Mouse (Mus musculus) neural tube, embryonic 11.5 days (tissue): ENCODE results near the gene Pcdh7. TPM values are rescaled to one million over a fixed set of nuclear protein-coding genes. Genes with fewer than 3 reads are reported as not detected.
"Not testable (repeated sequence)": the region's sequence is repeated elsewhere in the genome, so short reads cannot be mapped to it uniquely, and the experiment has no call there.

ENCODE experiments used
- ATAC-seq: fragments of 200-750 bp; cut with Nextera tagmentation; 2 replicates; pipeline ENCODE4 v1.8.0; 2017; ENCODE audit warnings: moderate number of reproducible peaks, mild to moderate bottlenecking, moderate TSS enrichment, moderate library complexity; ENCODE audit not compliant: insufficient read depth, low FRiP score, low TSS enrichment
- DNase-seq: peaks from one replicate; pipeline ENCODE4 v3.0.0-alpha.2; 2015; ENCODE audit warnings: low spot score
- H3K27ac ChIP-seq: fragments of 300-500 bp; sonication (generic); 2 replicates; pipeline ENCODE4 v1.5.1; 2014; ENCODE audit warnings: low read depth, mild to moderate bottlenecking, low read length
- H3K27me3 ChIP-seq: fragments of 300-500 bp; sonication (generic); 2 replicates; pipeline ENCODE4 v1.6.1; 2014; ENCODE audit warnings: mild to moderate bottlenecking, low read length, mixed read lengths; ENCODE audit not compliant: control insufficient read depth, insufficient read depth
- H3K36me3 ChIP-seq: fragments of 300-500 bp; sonication (generic); 2 replicates; pipeline ENCODE4 v1.6.1; 2014; ENCODE audit warnings: mild to moderate bottlenecking, low read length, moderate library complexity, mixed read lengths; ENCODE audit not compliant: control insufficient read depth, insufficient read depth
- H3K4me1 ChIP-seq: fragments of 300-500 bp; sonication (generic); 2 replicates; pipeline ENCODE4 v1.6.1; 2014; ENCODE audit warnings: low read length, mixed read lengths; ENCODE audit not compliant: control insufficient read depth, insufficient read depth
- H3K4me2 ChIP-seq: fragments of 300-500 bp; sonication (generic); 2 replicates; pipeline ENCODE4 v1.6.1; 2014; ENCODE audit warnings: low read depth, mild to moderate bottlenecking, moderate library complexity
- H3K4me3 ChIP-seq: fragments of 300-500 bp; sonication (generic); 2 replicates; pipeline ENCODE4 v1.5.1; 2014; ENCODE audit warnings: low read depth, low read length
- H3K9ac ChIP-seq: fragments of 300-500 bp; sonication (generic); 2 replicates; pipeline ENCODE4 v1.6.1; 2014; ENCODE audit warnings: mild to moderate bottlenecking, low read length
- H3K9me3 ChIP-seq: fragments of 300-500 bp; sonication (generic); 2 replicates; pipeline ENCODE4 v1.6.1; 2016; ENCODE audit warnings: low read length; ENCODE audit not compliant: control insufficient read depth
- WGBS: fragments of 180-500 bp; shearing (Covaris S2); extraction: QIAGEN DNeasy Blood & Tissue Kit; methylation state at CpG from one replicate; pipeline ENCODE4 v1.1.7; 2014; 5-methylcytosine and 5-hydroxymethylcytosine counted together
- polyA plus RNA-seq: library from polyadenylated mRNA; unstranded; fragments of >200 nt; fragmentation: Nextera tagmentation; extraction: Ambion mirVana; gene quantifications from 2 replicates; pipeline ENCODE4 v1.2.1, GENCODE M21; 2014

The Pcdh7 gene
- 6.9 and 8.6 TPM in 2 replicates for polyA plus RNA-seq

DNA sequence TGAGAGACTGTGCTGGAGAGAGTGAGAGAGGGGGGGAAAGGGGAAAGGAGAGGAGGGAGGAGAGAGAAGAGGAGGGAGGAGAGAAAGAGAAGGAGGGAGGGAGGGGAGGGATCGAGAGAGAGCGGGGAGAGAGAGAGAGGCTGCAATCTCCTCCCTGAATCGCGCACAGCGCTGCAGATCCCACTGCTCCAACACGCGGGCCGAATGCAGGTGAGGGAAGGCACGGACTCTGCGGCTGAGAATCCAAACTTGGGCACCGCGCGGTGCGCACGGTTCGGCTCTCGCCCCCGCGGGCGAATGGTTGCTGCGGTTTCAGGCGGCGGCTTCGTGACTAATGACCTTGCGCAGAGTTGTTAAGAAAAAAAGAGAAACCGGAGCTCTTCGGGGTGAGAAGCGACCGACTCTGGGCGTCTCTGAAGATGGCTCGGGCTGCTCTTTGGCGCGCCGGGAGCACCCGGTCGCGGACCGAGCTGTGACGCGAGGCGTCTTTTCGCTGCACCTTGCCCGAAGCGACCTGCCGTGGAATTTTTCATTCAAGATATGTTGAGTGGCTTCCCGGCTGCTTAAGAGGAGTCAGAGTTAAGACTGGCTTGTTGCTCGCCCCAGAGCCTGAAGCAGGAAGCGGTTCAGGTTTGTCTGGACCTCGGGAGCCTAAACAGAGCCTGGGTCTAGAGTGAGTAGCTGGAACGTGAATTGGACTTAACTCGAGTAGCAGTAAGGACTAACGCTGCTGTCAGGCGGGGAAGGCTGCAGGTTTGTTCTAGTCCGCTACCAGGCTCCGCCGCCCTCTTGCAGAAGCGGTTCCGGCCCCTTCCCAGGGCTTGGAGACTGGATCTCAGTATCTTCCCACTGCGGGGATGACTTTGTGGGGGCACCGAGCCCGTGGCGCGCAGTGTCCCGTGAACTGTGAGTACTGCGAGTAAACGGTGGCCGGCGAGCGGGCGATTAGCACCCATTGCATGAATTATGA lies at the start of gene Pcdh7:
Gene Pcdh7 (plus strand): TSS at position 62 of the 970 bp plus-strand sequence.
- Histone ChIP-seq H3K4me1 (peaks cover 8% of the 10 kb centered on the region; the same call in 1 of the 2 replicates), H3K4me2 (peak within 1 kb of the TSS; percentile 98), H3K27me3 (peaks cover 24% of the 10 kb centered on the region), H3K27ac (peak within 1 kb of the TSS; percentile 81), H3K36me3 (no peaks in the 10 kb centered on the region), H3K4me3 (peak within 1 kb of the TSS; percentile 60), H3K9me3 (no peaks in the 10 kb centered on the region), H3K9ac (peak within 1 kb of the TSS; percentile 65)
- ATAC-seq (peak; percentile 5), DNase-seq (peak; percentile 70)
- under 1% methylated on average over 70 of the region's 70 CpGs for WGBS

DNA sequence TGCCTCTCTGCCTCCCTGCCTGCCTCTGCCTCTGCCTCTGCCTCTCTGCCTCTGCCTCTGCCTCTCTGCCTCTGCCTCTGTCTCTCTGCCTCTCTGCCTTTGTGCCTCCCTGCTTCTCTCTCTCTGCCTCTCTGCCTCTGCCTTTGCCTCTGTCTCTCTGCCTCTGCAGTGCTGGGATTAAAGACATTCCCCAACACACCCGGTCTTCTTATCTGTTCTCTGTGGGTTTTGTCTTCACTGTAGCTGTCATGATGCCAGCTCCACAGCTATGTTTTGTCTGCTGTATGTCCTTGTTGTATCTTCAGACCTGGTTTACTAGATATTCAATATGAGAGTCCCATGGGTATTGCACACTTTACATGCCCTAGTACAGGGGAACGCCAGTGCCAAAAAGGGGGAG lies 40.8 kb upstream of the Pcdh7 start:
- not testable (repeated sequence) for H3K4me2 ChIP-seq, H3K9ac ChIP-seq, H3K9me3 ChIP-seq, H3K4me3 ChIP-seq, H3K4me1 ChIP-seq, H3K36me3 ChIP-seq, H3K27me3 ChIP-seq, ATAC-seq, DNase-seq, H3K27ac ChIP-seq
- WGBS: 79% methylated on average over 2 of the region's 2 CpGs

DNA sequence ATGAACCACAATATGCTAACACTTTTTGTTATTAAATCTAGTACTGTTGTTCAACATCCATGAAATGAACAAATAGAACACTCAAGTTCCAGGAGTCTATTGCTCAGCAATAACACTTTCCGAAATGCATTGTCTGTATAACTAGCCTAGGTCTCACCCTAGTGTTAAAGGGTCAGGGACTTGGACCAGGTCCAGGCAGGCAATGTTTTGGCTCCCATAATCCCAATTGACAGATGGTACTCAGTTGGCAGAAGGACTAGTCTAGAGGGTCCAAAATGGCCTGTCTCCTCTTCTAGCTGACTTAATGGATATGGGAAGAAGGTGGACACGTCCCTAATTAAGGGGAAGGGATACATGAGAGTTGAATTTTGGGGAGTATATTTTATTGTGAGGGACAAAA lies 9.4 kb upstream of the Pcdh7 start:
- Histone ChIP-seq H3K9me3 (no peaks in the 10 kb centered on the region), H3K4me2 (no peak overlapping the region), H3K4me1 (no peaks in the 10 kb centered on the region), H3K4me3 (no peak overlapping the region), H3K27me3 (no peaks in the 10 kb centered on the region), H3K36me3 (no peaks in the 10 kb centered on the region), H3K27ac (no peak overlapping the region), H3K9ac (no peak overlapping the region)
- no peak for DNase-seq
- WGBS: 87% methylated on average over 2 of the region's 2 CpGs
- no peak for ATAC-seq

DNA sequence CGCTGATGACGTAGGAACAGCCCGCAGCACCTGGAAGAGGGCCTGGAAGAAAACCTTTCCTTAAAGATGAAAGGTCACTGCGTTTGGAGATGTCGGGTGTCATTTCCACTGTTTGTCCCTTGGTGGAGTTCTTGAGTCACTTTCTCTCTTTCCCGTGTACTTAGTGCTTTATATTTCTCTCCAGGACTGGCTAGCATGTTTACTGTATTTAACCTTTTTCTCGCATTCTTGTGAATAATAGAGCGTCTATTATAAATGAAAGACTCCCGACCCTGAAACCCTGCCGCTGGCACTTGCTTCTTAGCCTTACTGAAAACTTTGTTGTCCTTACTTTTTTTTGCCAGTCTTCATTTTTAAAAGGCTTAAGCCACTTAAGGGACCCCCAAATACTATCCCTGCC lies 3.8 kb upstream of the Pcdh7 start:
- peak; percentile 30 for DNase-seq
- Histone ChIP-seq H3K27ac (no peak overlapping the region), H3K9ac (no peak overlapping the region), H3K27me3 (0 out of 2 replicates have a peak, but pooled peaks cover 1% of the 10 kb centered on the region), H3K4me2 (peak overlapping the region; percentile 98), H3K9me3 (no peaks in the 10 kb centered on the region), H3K4me1 (0 out of 2 replicates have a peak, but pooled peaks cover 2% of the 10 kb centered on the region), H3K36me3 (no peaks in the 10 kb centered on the region), H3K4me3 (peak overlapping the region; percentile 60)
- WGBS: 2% methylated on average over 10 of the region's 10 CpGs
- no peak for ATAC-seq

DNA sequence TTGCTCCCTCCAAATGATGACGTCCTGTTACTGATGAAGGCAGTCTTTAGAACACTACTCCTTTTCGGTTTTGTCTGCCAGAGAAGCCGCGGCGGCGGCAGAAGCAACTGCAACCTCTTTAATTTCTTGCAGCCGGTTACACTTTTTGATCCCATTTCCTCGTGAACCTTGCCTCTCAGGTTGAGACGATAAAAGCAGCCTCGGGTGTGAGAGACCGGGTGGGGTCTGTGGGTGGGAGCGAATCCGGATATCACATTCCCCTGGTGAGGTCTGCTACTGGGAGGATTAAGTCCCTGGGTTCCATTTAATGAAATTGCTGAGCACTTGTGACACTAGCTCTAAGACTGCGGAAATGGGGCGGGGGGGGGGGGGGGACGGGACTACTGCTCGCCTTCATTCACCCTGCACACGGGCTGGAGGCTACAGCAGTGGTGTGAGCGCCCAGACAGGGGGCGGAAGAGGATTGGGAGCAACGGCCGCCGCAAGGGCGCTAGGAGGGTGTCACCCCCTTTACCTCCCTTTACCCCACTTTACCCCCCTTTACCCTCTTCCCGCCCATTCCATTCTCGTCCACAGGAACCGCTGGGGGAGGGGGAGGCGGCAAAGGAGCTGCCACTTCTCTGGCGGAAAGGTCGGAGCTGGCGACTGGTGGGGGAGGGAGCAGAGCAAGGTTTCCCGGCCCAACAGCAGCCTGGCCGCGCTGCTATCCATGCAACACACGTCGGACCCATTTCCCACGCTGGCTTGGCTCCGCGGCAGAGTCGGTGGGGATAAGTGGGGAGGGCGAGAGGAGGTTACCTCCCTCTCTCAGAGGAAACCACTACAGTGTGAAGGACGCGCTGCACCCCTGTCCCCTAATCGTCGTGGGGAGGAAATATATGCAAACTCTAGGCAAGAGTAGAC lies 2.9 kb upstream of the Pcdh7 start:
- Histone ChIP-seq H3K4me1 (peaks cover 5% of the 10 kb centered on the region; the same call in 1 of the 2 replicates), H3K9ac (peak overlapping the region; percentile 55), H3K27me3 (peaks cover 9% of the 10 kb centered on the region; the same call in 1 of the 2 replicates), H3K36me3 (no peaks in the 10 kb centered on the region), H3K9me3 (no peaks in the 10 kb centered on the region), H3K4me3 (peak overlapping the region; percentile 60), H3K4me2 (peak overlapping the region; percentile 98), H3K27ac (peak overlapping the region; percentile 81)
- ATAC-seq: peak; percentile 62
- WGBS: under 1% methylated on average over 45 of the region's 45 CpGs
- peak; percentile 81 for DNase-seq

DNA sequence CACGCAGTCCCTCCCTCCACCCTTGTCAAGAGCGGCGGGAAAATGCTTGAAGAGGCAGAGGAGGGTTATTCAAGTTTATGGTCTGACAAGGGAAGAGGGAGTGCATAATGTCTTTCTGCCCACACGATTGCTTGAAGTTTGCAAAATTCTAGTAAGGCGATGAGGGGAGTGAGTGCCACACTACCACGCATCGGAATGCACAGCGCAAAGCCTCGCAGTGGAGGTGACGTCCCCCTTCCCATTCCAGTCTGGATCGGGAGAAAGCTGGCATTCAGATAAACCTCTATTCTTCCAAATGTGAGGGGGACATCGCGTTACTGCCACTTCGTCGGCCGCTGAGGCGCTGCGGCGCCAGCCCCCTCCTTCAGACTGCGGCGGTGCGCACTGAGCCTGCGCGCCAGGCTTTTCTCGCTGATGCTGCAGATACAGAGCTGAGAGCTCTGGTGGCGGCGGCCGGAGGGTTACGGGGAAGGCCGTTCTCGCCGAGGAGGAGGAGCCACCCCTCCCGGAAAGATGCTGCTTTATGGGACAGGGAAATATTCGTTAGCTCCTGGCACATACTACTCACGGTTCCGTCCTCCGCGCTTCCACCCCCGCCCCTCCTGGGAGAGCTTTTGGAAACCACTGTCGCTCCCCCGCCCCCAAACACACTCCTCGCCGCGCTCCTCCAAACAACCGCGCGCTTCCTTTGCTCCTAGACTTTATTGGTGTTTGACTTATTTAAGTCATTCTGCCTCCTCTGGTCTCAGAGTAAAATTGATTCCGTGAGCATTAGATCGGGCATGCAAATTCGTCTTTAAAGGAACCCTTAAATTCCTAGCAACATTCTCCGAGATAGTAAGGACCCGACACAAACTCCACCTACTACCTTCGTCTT lies 2.0 kb upstream of the Pcdh7 start:
- Histone ChIP-seq H3K36me3 (no peaks in the 10 kb centered on the region), H3K9ac (peak overlapping the region; percentile 55), H3K27me3 (peaks cover 17% of the 10 kb centered on the region), H3K4me1 (peaks cover 8% of the 10 kb centered on the region; the same call in 1 of the 2 replicates), H3K4me2 (peak overlapping the region; percentile 98), H3K27ac (peak overlapping the region; percentile 81), H3K4me3 (peak overlapping the region; percentile 60), H3K9me3 (no peaks in the 10 kb centered on the region)
- peak; percentile 53 for ATAC-seq
- WGBS: under 1% methylated on average over 53 of the region's 53 CpGs
- peak; percentile 86 for DNase-seq

DNA sequence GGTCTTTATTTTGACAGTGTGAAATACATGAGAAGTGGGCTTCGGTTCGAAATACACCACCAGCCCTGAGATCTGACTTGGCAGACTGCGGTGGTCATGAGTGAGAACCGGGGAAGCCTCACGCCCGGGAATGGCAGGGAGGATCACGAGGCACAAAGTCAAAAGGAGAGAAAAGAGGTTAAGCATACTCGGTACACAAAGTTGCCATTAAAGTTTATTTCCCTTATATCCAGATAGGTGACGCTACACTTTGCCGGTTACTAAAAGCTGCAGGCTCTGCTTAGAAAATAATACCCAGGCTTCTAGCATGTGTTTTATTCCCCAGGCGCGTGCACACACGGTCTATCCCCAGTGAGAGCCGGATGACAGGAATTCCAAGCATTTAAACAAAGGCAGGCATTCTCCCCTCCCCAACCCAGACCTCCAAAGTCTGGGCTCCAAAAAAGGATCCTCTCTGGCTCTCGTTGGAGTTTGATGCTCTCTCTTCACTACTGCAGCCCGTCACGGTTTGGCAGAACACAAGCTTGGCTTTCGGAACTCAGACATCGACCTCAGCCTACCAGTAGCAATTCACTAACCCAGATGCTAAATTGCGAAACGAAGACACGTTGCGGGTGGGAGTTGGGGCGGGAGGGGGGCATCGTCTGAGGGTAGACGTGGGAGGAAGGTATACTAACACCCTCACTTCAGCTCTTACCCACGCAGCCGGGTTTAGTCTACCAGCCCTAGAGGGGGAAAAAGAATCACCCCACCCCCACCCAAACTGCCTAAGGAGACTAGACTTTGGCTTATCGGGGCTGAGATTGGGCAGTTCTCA lies 1.1 kb upstream of the Pcdh7 start:
- DNase-seq (peak; percentile 62), ATAC-seq (no peak)
- Histone ChIP-seq H3K27ac (peak overlapping the region; percentile 81), H3K36me3 (no peaks in the 10 kb centered on the region), H3K4me2 (peak overlapping the region; percentile 98), H3K4me3 (peak overlapping the region; percentile 60), H3K9me3 (no peaks in the 10 kb centered on the region), H3K9ac (peak overlapping the region; percentile 65), H3K4me1 (peaks cover 8% of the 10 kb centered on the region; the same call in 1 of the 2 replicates), H3K27me3 (peaks cover 24% of the 10 kb centered on the region)
- WGBS: under 1% methylated on average over 29 of the region's 29 CpGs
